Mouse (Mus musculus) effector memory CD4-positive, alpha-beta T cell, adult 5 months (primary cell): Measurements from ENCODE around the gene Defa21. TPM values are rescaled to one million over a fixed set of nuclear protein-coding genes. Genes with fewer than 3 reads are reported as not detected.

Source experiments
- polyA plus RNA-seq: library from polyadenylated mRNA; unstranded; fragments of 100-300 nt; shearing (Covaris generic); gene quantifications from one replicate; pipeline ENCODE4 v1.2.1, GENCODE M21; 2017

Gene Defa21
- not detected for polyA plus RNA-seq

GRCm38 (mm10) chr8:21025245-21025644, at the start of gene Defa21:
Defa21 (plus strand) TSS chr8:21025545.

GRCm38 (mm10) chr8:21054747-21055146, 29.4 kb downstream of the Defa21 start, which contains the start of gene Defa23:
Defa23 (plus strand) TSS chr8:21055047.

DNA sequence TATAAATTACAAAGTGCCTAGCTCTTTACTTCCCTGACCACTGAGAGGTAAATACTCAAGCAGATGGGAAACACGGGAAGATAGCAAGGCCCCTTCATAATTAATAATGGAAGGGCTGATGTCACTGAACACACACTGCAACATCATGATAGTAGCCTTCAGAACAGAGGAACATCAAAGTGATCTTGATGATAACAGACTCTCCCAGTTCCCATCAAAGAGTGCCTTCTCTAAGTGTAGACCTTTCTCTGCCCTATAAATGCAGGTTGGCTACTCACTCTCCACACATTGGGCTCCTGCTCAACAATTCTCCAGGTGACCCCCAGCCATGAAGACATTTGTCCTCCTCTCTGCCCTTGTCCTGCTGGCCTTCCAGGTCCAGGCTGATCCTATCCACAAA, 39.4 kb downstream of the Defa21 start, which contains the start of gene Defa35:
Gene Defa35 (plus strand): TSS at position 301 of the 400 bp plus-strand sequence.

Other genes with a start within 250 kb of the Defa21 start
- gene Defb33, start 132.9 kb upstream of the Defa21 start, polyA plus RNA-seq = not detected
- not detected for gene Gm15056, start 122.9 kb upstream of the Defa21 start, polyA plus RNA-seq
- gene Gm6040, start 103.5 kb upstream of the Defa21 start, polyA plus RNA-seq = not detected
- gene AY761185, start 80.8 kb upstream of the Defa21 start, polyA plus RNA-seq = not detected
- gene Defa23, start 29.5 kb downstream of the Defa21 start, polyA plus RNA-seq = not detected
- not detected for gene Defa35, start 39.5 kb downstream of the Defa21 start, polyA plus RNA-seq
- gene Defa25, start 58.9 kb downstream of the Defa21 start, polyA plus RNA-seq = not detected
- not detected for gene Gm14851, start 70.5 kb downstream of the Defa21 start, polyA plus RNA-seq
- gene Defa30, start 109.1 kb downstream of the Defa21 start, polyA plus RNA-seq = not detected
- gene Defa22, start 136.7 kb downstream of the Defa21 start, polyA plus RNA-seq = not detected
- gene Defa31, start 166.1 kb downstream of the Defa21 start, polyA plus RNA-seq = not detected
- not detected for gene Gm15293, start 176.0 kb downstream of the Defa21 start, polyA plus RNA-seq
- not detected for gene Gm15292, start 224.2 kb downstream of the Defa21 start, polyA plus RNA-seq